Mouse (Mus musculus) macrophage (primary cell): ENCODE measurements around the gene Notch1. TPM values are rescaled to one million over a fixed set of nuclear protein-coding genes. Genes with fewer than 3 reads are reported as not detected.
A peak's percentile ranks its signal among the peaks of the same experiment; 100 is the strongest.

ENCODE experiments used
- H3K27ac ChIP-seq: fragments of 350-480 bp; formaldehyde crosslinking; 2 replicates; pipeline ENCODE4 v1.9.0; 2021
- H3K36me3 ChIP-seq: fragments of 350-480 bp; formaldehyde crosslinking; 2 replicates; pipeline ENCODE4 v1.9.0; 2021; ENCODE audit errors: inconsistent target
- H3K4me3 ChIP-seq: fragments of 350-480 bp; formaldehyde crosslinking; 2 replicates; pipeline ENCODE4 v1.9.0; 2021; ENCODE audit errors: inconsistent target
- H3K79me2 ChIP-seq: fragments of 350-480 bp; formaldehyde crosslinking; 2 replicates; pipeline ENCODE4 v1.9.0; 2021; ENCODE audit errors: inconsistent target
- WGBS: methylation state at CpG from one replicate; pipeline ENCODE4 v1.1.7; 2026; ENCODE audit warnings: inconsistent platforms; ENCODE audit not compliant: missing documents; 5-methylcytosine and 5-hydroxymethylcytosine counted together
- polyA plus RNA-seq: library from polyadenylated mRNA; stranded (reverse); fragments of 250-400 nt; gene quantifications from 3 replicates; pipeline ENCODE4 v1.2.4, GENCODE M21; 2018; ENCODE audit warnings: inconsistent platforms
- total RNA-seq, 78 experiments: library from RNA; depleted of rRNA; stranded (reverse); fragments of 250-400 nt; gene quantifications; 1 replicate in 9 of 78; 2 replicates in 24 of 78; 3 replicates in 43 of 78; 4 replicates in 2 of 78; pipeline ENCODE4 v1.2.4; 2018; ENCODE audit warnings: inconsistent platforms in 56 of 78

The Notch1 gene
- total RNA-seq (2018; cell fraction: chromatin; rRNA removed), result 100 to 1,000 TPM in 11 of 26 experiments, 10 to 100 TPM in 15; 44.2 to 406 (median 95.6) TPM
- 10 to 100 TPM in 25 of 26 experiments, 1 to 10 TPM in 1; 7.8 to 71.2 (median 19.0) TPM for total RNA-seq (2018; cell fraction: cytosol; rRNA removed)
- 100 to 1,000 TPM in 4 of 26 experiments, 10 to 100 TPM in 22; 40.8 to 409 (median 59.9) TPM for total RNA-seq (2018; cell fraction: nucleus; rRNA removed)
- polyA plus RNA-seq, result 7.4 to 12.5 TPM (median 11.5 TPM) in 3 replicates

DNA sequence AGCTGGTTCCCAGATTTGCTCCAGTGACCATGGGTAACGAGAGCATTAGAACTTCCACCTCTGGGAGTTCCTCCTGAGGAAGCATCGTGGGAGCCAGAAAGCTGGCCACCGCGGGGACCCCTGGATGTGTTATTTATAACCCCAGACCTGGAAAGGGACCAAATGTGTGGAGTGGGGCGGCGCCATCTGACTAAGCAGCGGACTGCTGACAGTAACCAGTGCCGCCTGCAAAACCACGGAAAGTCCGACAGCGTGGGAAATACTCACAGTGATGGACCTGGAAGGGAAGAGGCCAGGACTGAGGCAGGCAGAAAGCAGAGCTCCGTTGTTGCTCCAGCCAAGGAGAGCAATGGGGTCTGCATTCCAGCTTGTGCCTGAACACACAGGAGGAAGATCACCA lies at the start of gene Notch1:
Gene Notch1, minus strand, starts transcription at position 389 of the 400 bp plus-strand sequence.
- WGBS, result 31% methylated on average over 12 of the region's 12 CpGs
- Histone ChIP-seq H3K4me3 (no peak within 1 kb of the TSS), H3K36me3 (no peaks in the 10 kb centered on the region), H3K79me2 (no peaks in the 10 kb centered on the region), H3K27ac (no peak within 1 kb of the TSS)

DNA sequence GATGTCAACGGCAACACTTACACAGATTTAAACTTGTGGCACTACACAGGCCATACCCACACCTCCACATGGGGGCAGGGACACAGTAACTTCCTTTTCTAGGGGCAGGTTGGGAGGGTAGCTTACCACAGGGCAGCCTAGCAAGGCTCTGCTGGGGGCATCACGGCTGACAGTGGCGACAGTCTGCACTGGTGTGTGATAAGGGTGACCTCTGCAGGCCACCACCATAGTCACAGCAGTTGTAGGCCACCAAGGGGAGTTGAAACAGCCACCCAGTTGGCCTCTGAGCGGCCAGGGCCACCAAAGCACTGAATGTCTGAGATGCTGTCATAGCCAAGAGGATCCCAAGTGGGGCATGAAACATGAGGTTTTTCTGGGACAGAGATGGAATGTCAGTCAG lies 49.8 kb upstream of the Notch1 start:
- Histone ChIP-seq H3K79me2 (no peaks in the 10 kb centered on the region), H3K36me3 (no peaks in the 10 kb centered on the region), H3K27ac (no peak overlapping the region), H3K4me3 (no peak overlapping the region)
- WGBS, result 1% methylated on average over 4 of the region's 4 CpGs

DNA sequence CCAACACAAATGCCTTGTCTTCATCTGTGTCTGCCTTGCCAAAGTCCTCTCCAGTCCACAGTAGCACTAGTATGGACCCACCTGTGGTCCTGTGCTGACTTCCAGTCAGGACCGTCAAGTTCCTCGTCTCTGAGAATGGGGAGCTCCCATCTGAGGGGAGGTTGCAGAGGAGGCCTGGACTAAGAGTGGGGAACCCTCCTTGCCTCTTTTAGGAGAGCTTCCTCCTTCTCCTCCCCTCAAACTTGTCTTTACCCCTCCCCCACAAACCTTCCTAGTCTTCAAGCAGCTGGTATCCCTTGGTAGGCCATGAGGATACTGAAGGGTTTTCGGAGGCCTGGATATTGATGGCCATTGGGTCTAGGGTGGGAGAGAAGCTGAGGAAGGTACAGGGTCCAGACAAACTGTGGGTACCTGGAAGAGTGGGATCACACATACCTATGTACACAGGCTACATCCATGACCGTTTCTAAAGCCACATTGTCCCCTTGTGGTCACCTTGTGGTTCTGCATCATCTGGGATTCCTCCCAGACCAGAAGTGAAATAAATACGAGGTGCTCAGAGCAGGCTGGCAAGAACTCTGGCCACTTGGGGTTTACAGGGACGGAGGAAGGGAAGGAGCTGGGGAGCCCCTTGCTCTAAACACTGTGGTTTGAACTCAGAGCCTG lies 45.0 kb upstream of the Notch1 start:
- H3K79me2 ChIP-seq, result no peaks in the 10 kb centered on the region
- no peak overlapping the region for H3K27ac ChIP-seq
- H3K36me3 ChIP-seq, result no peaks in the 10 kb centered on the region
- 26% methylated on average over 6 of the region's 6 CpGs for WGBS
- no peak overlapping the region for H3K4me3 ChIP-seq

DNA sequence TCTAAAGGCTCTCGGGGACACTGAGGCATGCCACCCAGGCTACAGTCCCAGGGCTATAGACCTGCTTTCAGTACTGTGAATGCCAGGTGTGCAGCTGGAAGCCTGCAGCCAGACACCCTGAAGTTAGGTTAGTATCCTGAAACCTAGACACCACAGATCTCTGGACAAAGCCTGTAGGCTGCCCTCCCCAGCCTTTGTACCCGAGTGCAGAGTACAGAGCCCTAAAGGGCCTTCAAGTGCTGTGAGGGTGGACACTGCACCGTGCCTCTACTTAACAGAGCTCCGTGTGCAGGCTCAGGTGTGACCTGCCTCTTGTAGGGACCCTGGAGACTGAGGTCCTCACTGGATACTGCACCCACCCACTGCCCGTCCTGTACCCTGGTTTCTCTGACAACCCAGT lies 44.0 kb upstream of the Notch1 start:
- H3K79me2 ChIP-seq, result no peaks in the 10 kb centered on the region
- H3K4me3 ChIP-seq, result no peak overlapping the region
- no peaks in the 10 kb centered on the region for H3K36me3 ChIP-seq
- no peak overlapping the region for H3K27ac ChIP-seq
- 99% methylated on average over 5 of the region's 5 CpGs for WGBS

DNA sequence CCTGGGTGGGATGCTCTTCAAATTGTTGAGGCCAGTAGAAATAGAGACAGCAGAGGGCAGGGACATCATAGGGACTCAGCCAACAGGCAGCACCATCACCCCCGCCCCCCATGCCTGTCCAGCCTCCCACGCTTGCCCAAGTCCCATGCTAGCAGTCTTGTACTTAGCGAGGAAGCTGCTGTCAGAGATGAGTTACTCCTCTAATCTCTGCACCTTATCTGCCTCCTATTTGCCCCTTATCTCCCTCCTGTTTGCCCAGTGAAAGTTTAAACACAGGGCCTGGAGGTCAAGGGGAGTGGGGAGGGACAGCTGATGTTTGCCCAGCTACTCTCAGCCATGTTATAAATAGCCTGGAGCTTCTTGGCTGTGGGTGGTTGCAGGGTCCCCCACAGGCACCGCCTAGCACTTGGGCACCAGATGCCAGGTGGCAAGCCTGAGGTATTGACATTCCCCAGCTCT lies 40.1 kb upstream of the Notch1 start:
- 89% methylated on average over 4 of the region's 4 CpGs for WGBS
- Histone ChIP-seq H3K4me3 (no peak overlapping the region), H3K79me2 (no peaks in the 10 kb centered on the region), H3K36me3 (no peaks in the 10 kb centered on the region), H3K27ac (no peak overlapping the region)

DNA sequence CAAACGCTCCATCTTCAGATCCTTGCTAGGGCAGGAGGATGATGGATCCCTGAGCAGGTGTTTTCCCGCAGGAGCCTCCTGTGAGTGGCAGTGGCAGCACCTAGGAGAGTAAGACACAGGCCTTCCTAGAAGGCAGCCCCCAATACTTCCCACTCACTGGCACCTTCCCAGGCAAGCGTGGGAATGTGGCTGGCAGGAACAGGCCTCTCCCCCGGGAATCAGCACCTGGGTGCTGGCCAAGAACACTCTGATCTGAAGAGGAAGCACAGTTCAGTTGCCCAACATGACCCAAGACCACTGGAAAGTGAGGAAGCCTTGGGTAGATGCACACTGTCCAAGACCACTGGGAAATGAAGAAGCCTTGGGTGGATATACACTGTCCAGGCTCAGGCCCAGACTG lies 38.6 kb upstream of the Notch1 start:
- Histone ChIP-seq H3K36me3 (no peaks in the 10 kb centered on the region), H3K79me2 (no peaks in the 10 kb centered on the region), H3K27ac (no peak overlapping the region), H3K4me3 (no peak overlapping the region)
- WGBS, result 67% methylated on average over 4 of the region's 4 CpGs

DNA sequence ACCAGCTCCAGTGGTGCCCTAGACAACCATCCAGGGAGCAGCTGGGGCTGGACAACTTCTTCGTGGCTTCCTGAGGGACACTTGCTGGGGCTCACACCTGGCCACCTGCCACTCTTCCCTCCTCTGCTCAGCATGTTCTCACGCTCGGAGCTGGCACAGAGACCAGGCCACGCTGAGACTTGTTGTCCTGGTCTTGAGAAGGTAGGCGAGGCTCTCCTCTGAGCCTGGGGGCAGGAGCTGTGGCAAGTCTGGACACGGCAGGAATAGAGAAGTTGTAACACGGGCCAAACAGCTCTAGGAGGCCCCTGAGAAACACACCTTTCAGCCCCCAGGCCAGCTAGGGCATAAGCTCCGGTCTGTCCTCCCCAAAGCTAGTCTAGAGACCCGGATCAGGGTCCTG lies 37.4 kb upstream of the Notch1 start:
- H3K36me3 ChIP-seq, result no peaks in the 10 kb centered on the region
- no peaks in the 10 kb centered on the region for H3K79me2 ChIP-seq
- 79% methylated on average over 9 of the region's 9 CpGs for WGBS
- no peak overlapping the region for H3K4me3 ChIP-seq
- H3K27ac ChIP-seq, result no peak overlapping the region

DNA sequence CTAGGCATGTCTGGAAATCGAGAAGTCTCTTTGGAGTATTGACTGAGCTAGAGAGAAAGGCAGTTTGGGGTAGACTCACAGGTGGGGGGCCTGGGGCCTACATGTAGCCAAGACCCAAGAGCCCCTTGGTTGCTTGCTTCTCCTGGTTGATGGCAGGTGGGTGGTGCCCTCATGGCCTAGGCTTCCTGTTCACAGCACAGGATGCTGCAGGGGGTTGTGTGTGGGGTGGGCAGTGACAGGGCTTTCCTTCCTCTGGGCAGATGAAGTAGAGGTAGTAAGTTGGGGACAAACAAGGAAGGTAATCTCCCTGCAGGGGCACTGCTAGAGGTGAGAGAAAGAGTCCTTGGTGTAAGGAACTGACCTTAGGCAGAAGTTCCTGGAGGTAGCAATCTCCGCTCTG lies 35.6 kb upstream of the Notch1 start:
- WGBS, result 71% methylated on average over 2 of the region's 2 CpGs
- H3K27ac ChIP-seq, result no peak overlapping the region
- H3K79me2 ChIP-seq, result no peaks in the 10 kb centered on the region
- H3K36me3 ChIP-seq, result no peaks in the 10 kb centered on the region
- H3K4me3 ChIP-seq, result no peak overlapping the region

DNA sequence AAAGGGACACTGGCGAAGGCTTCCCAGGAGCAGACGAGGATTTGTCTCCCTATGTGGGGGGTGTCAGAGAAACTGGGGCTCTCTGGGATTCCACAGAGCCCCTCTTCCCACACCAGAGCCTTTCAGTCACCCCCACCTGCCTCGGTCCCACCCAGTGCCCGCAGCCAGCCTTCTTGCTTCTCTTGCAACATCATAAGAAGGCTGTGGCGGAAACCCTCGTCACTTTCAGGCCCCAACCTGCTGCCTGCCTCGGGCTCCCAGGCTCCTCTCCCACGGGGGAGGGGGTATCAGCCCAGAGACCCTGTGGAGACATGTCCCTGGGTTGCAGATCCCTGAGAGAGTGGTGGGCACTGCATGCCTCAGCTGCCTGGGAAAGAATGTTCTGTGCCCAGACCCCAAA lies 35.0 kb upstream of the Notch1 start:
- no peak overlapping the region for H3K27ac ChIP-seq
- WGBS, result 46% methylated on average over 8 of the region's 8 CpGs
- H3K79me2 ChIP-seq, result no peaks in the 10 kb centered on the region
- no peak overlapping the region for H3K4me3 ChIP-seq
- no peaks in the 10 kb centered on the region for H3K36me3 ChIP-seq

DNA sequence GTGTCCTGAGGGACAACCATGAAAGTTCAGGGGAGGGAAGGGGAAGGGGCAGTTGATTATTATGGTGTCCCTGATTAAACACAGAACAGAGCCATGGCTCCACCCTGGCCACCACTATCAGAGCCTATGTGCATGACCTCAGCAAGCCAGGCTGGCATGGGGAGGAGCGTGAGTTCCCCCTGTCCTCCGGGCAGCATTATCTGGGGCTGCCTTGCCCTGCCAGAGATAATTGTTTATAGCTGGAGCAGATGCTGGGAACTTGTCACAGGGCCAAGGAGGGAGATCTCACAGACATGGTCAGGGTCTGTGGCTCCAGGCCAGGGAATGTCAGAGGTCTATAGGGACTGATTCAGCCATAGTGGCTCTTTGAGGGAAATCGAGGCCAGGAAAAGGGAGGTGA lies 34.3 kb upstream of the Notch1 start:
- 0 out of 2 replicates have a peak overlapping the region, but pooled peaks have one; percentile 15 for H3K27ac ChIP-seq
- H3K36me3 ChIP-seq, result no peaks in the 10 kb centered on the region
- 54% methylated on average over 3 of the region's 3 CpGs for WGBS
- H3K79me2 ChIP-seq, result no peaks in the 10 kb centered on the region
- no peak overlapping the region for H3K4me3 ChIP-seq

DNA sequence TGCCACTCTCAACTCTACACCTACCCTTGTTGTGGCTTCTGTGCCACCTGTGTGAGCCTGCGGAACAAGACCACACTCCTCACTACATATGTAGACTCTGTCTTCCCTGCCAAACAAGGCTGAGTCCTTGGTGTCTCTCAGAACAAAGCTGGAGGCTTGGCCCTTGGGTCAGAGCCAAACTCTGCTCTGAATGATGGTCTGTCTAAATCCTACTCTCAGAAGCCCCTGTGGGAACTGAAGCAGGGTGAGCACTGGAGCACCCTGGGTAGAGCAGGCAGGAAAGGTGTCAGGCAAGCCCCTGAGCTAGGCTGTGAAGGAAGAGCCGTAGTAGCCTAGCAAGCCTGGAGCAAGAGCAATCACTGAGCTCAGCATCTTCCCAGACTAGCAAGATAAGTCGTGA lies 33.7 kb upstream of the Notch1 start:
- WGBS, result 62% methylated on average over 3 of the region's 3 CpGs
- Histone ChIP-seq H3K36me3 (no peaks in the 10 kb centered on the region), H3K4me3 (no peak overlapping the region), H3K27ac (peak overlapping the region; percentile 15; the same call in 1 of the 2 replicates), H3K79me2 (no peaks in the 10 kb centered on the region)

DNA sequence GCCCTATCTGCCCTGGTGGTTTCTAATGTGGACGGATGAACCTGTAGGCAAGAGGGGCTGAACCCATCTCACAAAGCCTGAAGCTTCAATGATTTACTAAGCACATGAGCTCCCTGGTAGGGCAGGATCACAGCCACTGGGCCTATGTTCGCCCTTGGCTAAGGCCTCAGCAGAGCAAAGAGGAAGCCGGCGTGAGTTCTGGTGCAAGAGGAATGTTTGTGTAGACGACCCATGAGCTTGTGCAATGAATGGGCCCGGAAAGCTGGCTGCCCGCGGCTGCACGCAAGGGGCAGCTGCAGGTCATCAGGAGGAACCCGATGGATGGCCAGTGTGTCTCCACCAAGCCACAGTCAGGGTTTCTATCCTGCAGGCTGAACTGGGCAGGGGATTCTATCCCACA lies 33.3 kb upstream of the Notch1 start:
- Histone ChIP-seq H3K79me2 (no peaks in the 10 kb centered on the region), H3K27ac (peak overlapping the region; percentile 22), H3K36me3 (no peaks in the 10 kb centered on the region), H3K4me3 (no peak overlapping the region)
- 14% methylated on average over 10 of the region's 10 CpGs for WGBS

DNA sequence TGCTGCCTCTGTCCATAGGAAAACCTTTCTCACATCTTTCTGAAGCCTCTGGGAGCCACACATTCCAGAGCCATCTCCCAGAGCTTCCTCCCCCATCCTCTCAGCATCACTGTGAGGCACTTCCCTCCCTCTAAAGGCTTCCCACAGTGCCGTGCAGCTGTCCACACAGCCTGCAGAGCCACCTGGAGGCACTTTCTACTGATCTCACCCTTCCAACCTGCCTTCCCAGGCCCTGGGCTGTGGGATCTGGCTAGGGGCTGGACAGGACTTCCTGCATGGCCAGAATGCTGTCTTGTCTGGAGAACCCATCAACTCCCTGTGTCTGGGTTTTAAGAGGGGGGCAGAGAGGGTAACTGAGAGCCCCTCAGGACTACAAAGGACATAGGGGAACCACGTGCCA lies 31.0 kb upstream of the Notch1 start:
- Histone ChIP-seq H3K79me2 (no peaks in the 10 kb centered on the region), H3K4me3 (no peak overlapping the region)
- 66% methylated on average over 2 of the region's 2 CpGs for WGBS

DNA sequence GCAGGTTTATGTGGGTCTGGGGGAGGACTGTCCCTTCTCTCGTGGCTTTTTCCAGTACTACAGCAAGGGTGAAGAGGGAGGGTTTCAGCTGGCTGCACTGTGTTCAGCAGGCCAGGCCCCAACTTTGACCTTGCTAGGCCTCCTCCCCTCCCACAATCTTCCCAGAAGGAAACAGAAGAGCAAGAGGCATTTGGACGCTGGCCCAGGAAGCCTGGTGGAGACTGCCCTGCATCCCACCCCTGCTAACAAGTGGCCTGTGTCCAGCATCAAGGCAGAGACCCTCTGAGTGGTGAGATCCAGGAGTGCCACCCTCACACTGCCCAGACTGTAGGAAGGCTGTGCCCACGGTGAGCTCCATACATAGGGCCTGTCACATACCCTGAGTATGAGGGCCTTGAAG lies 27.8 kb upstream of the Notch1 start:
- Histone ChIP-seq H3K4me3 (no peak overlapping the region), H3K79me2 (no peaks in the 10 kb centered on the region), H3K27ac (no peak overlapping the region), H3K36me3 (no peaks in the 10 kb centered on the region)
- WGBS, result 84% methylated on average over 3 of the region's 3 CpGs

More for the DNA sequence above, 31.0 kb upstream of the Notch1 start:
- Histone ChIP-seq H3K27ac (no peak overlapping the region), H3K36me3 (no peaks in the 10 kb centered on the region)

DNA sequence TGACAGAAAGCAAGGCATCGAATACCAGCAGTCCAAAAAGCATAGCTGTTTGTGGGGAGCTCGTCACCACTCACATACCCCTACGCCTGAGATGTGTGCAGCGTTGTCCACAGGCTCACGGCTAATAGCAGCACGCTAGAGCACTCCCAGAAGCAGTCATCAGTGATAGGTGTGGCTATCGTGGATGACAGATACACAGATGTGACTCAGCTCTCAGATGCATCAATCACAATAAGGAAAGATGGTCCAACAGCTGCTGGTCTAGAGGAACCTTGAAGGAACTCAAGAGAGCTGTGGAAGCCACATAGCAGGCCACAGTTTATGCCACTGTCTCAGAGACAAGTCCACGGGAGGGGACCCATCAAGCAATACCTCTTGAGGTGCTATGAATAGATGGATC lies 27.3 kb upstream of the Notch1 start:
- Histone ChIP-seq H3K36me3 (no peaks in the 10 kb centered on the region), H3K79me2 (no peaks in the 10 kb centered on the region), H3K27ac (no peak overlapping the region), H3K4me3 (no peak overlapping the region)
- 85% methylated on average over 8 of the region's 8 CpGs for WGBS
